Comparison of ENCODE assay signal across 14 mouse cellular contexts in genomic region chr7:114783291-114783690, GRCm38 (mm10). TPM values are rescaled to one million over a fixed set of nuclear protein-coding genes. Genes with fewer than 3 reads are reported as not detected.
"Had no signal": no experiment of that assay in that cellular context is flagged by ENCODE, and none has a peak within 500 bp of the region (broad histone marks: within the 10 kb centered on the region; RNA-seq: fewer than 3 reads in every experiment).

No protein-coding gene starts in this region.

- DNase-seq: layer of hippocampus, adult 9-11 months; liver, embryonic 13.5 days; lung, adult 2 months; lung, postnatal 14 days; lung, postnatal 4 days; midbrain, embryonic 14.5 days; thymus, adult 18-20 months; thymus, postnatal 14 days; thymus, postnatal 4 days had no signal

- H3K4me2 ChIP-seq: limb, embryonic 13.5 days; liver, embryonic 13.5 days; midbrain, embryonic 11.5 days had no signal

- H3K4me1 ChIP-seq: limb, embryonic 13.5 days had no signal

- H3K4me3 ChIP-seq: limb, embryonic 10.5 days; limb, embryonic 13.5 days; liver, embryonic 13.5 days had no signal

- H3K9me3 ChIP-seq: limb, embryonic 10.5 days; limb, embryonic 13.5 days; liver, embryonic 13.5 days had no signal

- H3K27ac ChIP-seq: limb, embryonic 10.5 days; limb, embryonic 13.5 days; liver, embryonic 13.5 days had no signal

- H3K9ac ChIP-seq: limb, embryonic 13.5 days; liver, embryonic 13.5 days had no signal

- H3K27me3 ChIP-seq: limb, embryonic 13.5 days; liver, embryonic 13.5 days had no signal

- ATAC-seq: inflammation-experienced regulatory T-cells, adult 6 months; intestine, embryonic 16.5 days had no signal

- H3K36me3 ChIP-seq: limb, embryonic 10.5 days; limb, embryonic 13.5 days; liver, embryonic 13.5 days had no signal

RNA-seq across cellular contexts. Expression of gene Insc, which starts 39.8 kb away (rescaled TPM):
- polyA plus RNA-seq: inflammation-experienced regulatory T-cells, adult 6 months had no signal
